In the genomic region with DNA sequence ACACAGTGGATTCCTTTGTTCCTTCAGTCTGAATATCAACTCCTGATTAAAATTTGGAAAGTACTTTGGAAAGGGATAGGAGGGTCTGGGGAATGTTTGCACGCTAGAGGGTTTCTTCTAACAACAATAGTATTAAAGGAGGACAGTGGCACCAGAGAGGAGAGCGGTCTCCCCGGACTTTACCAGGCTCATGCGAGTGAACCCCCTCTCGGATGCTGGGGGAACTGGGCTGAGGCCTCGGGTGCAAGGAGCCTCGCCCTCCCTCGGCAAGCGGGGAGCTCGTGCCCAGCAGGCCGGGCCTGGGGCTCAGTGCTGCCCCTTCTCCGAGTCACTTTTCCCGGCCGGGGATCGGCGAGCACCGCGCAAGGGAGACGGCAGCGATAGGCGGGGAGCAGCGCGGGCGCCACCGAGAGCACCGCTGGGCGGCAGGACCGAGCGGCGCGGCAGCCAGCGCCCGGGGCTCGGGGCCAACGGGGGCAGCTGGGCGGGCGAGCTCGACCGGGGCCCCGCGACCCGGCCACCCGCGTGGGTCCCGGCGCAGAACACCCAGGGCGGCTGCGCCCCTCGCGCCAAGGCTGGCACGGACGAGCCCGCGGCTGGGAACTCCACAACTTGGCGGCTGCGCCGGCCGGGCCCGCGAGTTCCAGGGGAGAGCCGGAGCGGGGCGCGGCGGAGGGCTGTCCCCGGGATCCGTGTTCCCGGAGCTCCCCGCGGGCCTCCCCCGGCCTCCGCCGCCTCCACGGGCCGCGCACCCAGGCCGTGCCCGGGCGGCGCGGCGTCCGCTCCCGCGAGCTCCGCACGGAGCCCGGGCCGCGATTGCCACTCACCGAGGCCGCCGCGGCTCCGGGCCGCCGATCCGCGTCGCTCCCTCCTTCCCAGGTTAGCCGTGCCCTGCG, we compare ENCODE assay signal across 8 mouse cellular contexts. TPM values are rescaled to one million over a fixed set of nuclear protein-coding genes. Genes with fewer than 3 reads are reported as not detected.
DNase-seq lines count a peak whose midpoint lies in the region; ATAC-seq and TF ChIP-seq lines count a peak whose summit lies in the region.

No protein-coding gene starts in this region.

- peak overlapping the region; percentile 67 for H3K4me3 ChIP-seq in embryonic facial prominence, embryonic 15.5 days (replicated peaks)
- peak overlapping the region; percentile 92 for H3K4me3 ChIP-seq in heart, embryonic 10.5 days
- peak overlapping the region; percentile 81 for H3K4me3 ChIP-seq in kidney, embryonic 14.5 days (ENCODE audit: low read length)
- peak overlapping the region; percentile 96 for H3K4me3 ChIP-seq in liver, embryonic 13.5 days (replicated peaks)
- peak overlapping the region; percentile 88 for H3K4me3 ChIP-seq in stomach, postnatal 0 days (ENCODE audit: low read depth, low read length)

- TF ChIP-seq CTCF in stomach, postnatal 0 days (IDR thresholded peaks at IDR 0.05; ENCODE audit: low read depth) = peak; percentile 55

- no peak for TF ChIP-seq EP300 in stomach, postnatal 0 days (optimal IDR thresholded peaks at IDR 0.05)

- H3K36me3 ChIP-seq in embryonic facial prominence, embryonic 15.5 days = no peaks in the 10 kb centered on the region
- H3K36me3 ChIP-seq in heart, embryonic 10.5 days = 0 out of 2 replicates have a peak, but pooled peaks cover under 1% of the 10 kb centered on the region
- no peaks in the 10 kb centered on the region for H3K36me3 ChIP-seq in kidney, embryonic 14.5 days (ENCODE audit: control insufficient read depth, insufficient read depth, low read length)
- peaks cover 11% of the 10 kb centered on the region for H3K36me3 ChIP-seq in liver, embryonic 13.5 days
- no peaks in the 10 kb centered on the region for H3K36me3 ChIP-seq in stomach, postnatal 0 days (ENCODE audit: control insufficient read depth, insufficient read depth, low read length)

- ATAC-seq in embryonic facial prominence, embryonic 15.5 days (ENCODE audit: insufficient number of reproducible peaks, low FRiP score, low TSS enrichment, low read depth) = peak; percentile 70
- peak; percentile 38 for ATAC-seq in kidney, embryonic 14.5 days (ENCODE audit: low FRiP score, low TSS enrichment)
- peak; percentile 64 for ATAC-seq in liver, embryonic 13.5 days (ENCODE audit: low read depth)
- peak; percentile 71 for ATAC-seq in stomach, postnatal 0 days (ENCODE audit: low FRiP score, low TSS enrichment)

- H3K27me3 ChIP-seq in embryonic facial prominence, embryonic 15.5 days = no peaks in the 10 kb centered on the region
- H3K27me3 ChIP-seq in heart, embryonic 10.5 days (ENCODE audit: insufficient read depth, poor library complexity, severe bottlenecking) = no peaks in the 10 kb centered on the region
- no peaks in the 10 kb centered on the region for H3K27me3 ChIP-seq in kidney, embryonic 14.5 days (ENCODE audit: control insufficient read depth, insufficient read depth, low read length)
- H3K27me3 ChIP-seq in liver, embryonic 13.5 days = no peaks in the 10 kb centered on the region
- no peaks in the 10 kb centered on the region for H3K27me3 ChIP-seq in stomach, postnatal 0 days (ENCODE audit: control insufficient read depth, insufficient read depth, low read length)

- H3K9me3 ChIP-seq in embryonic facial prominence, embryonic 15.5 days (replicated peaks) = no peaks in the 10 kb centered on the region
- H3K9me3 ChIP-seq in heart, embryonic 10.5 days = no peaks in the 10 kb centered on the region
- no peaks in the 10 kb centered on the region for H3K9me3 ChIP-seq in kidney, embryonic 14.5 days (ENCODE audit: control insufficient read depth, low read length)
- no peaks in the 10 kb centered on the region for H3K9me3 ChIP-seq in liver, embryonic 13.5 days (replicated peaks)
- no peaks in the 10 kb centered on the region for H3K9me3 ChIP-seq in stomach, postnatal 0 days (ENCODE audit: control insufficient read depth, low read length)

- peak overlapping the region; percentile 97 for H3K27ac ChIP-seq in embryonic facial prominence, embryonic 15.5 days (replicated peaks)
- H3K27ac ChIP-seq in heart, embryonic 10.5 days = peak overlapping the region; percentile 99
- peak overlapping the region; percentile 94 for H3K27ac ChIP-seq in kidney, embryonic 14.5 days (ENCODE audit: low read depth, low read length)
- peak overlapping the region; percentile 95 for H3K27ac ChIP-seq in liver, embryonic 13.5 days
- peak overlapping the region; percentile 99 for H3K27ac ChIP-seq in stomach, postnatal 0 days (replicated peaks)

- H3K9ac ChIP-seq in embryonic facial prominence, embryonic 15.5 days = peak overlapping the region; percentile 91
- H3K9ac ChIP-seq in kidney, embryonic 14.5 days (ENCODE audit: low read depth, low read length) = peak overlapping the region; percentile 95
- H3K9ac ChIP-seq in liver, embryonic 13.5 days = peak overlapping the region; percentile 100
- H3K9ac ChIP-seq in stomach, postnatal 0 days (ENCODE audit: low read length) = peak overlapping the region; percentile 98

- peak; percentile 67 to 68 for DNase-seq in B cell, adult 2 months
- peak; percentile 23 to 25 for DNase-seq in adrenal gland, postnatal 4 days (ENCODE audit: low spot score in 2 of 2)
- DNase-seq in heart, embryonic 10.5 days (ENCODE audit: low spot score) = peak; percentile 90
- peak; percentile 64 for DNase-seq in liver, embryonic 13.5 days
- DNase-seq in natural killer cell, adult 2 months (ENCODE audit: low spot score in 2 of 2) = peak; percentile 35 to 59
- DNase-seq in stomach, postnatal 0 days (ENCODE audit: low spot score) = peak; percentile 73

- H3K4me2 ChIP-seq in embryonic facial prominence, embryonic 15.5 days (replicated peaks) = peak overlapping the region; percentile 73
- H3K4me2 ChIP-seq in kidney, embryonic 14.5 days (replicated peaks; ENCODE audit: low read depth, low read length) = peak overlapping the region; percentile 57
- H3K4me2 ChIP-seq in liver, embryonic 13.5 days = peak overlapping the region; percentile 94
- H3K4me2 ChIP-seq in stomach, postnatal 0 days (replicated peaks; ENCODE audit: low read depth) = peak overlapping the region; percentile 62

- under 1% methylated on average over 89 of the region's 102 CpGs for WGBS in embryonic facial prominence, embryonic 15.5 days
- WGBS in heart, embryonic 10.5 days = under 1% methylated on average over 76 of the region's 102 CpGs
- under 1% methylated on average over 62 of the region's 102 CpGs for WGBS in kidney, embryonic 14.5 days
- WGBS in liver, embryonic 13.5 days (ENCODE audit: insufficient replicate concordance) = under 1% methylated on average over 99 of the region's 102 CpGs
- WGBS in stomach, postnatal 0 days = 0% methylated on average over 72 of the region's 102 CpGs

- H3K4me1 ChIP-seq in embryonic facial prominence, embryonic 15.5 days = peaks cover 16% of the 10 kb centered on the region
- H3K4me1 ChIP-seq in heart, embryonic 10.5 days = peaks cover 15% of the 10 kb centered on the region
- peaks cover 27% of the 10 kb centered on the region; the same call in 1 of the 2 replicates for H3K4me1 ChIP-seq in kidney, embryonic 14.5 days (ENCODE audit: control insufficient read depth, insufficient read depth, low read length)
- H3K4me1 ChIP-seq in liver, embryonic 13.5 days (replicated peaks) = peaks cover 49% of the 10 kb centered on the region
- peaks cover 10% of the 10 kb centered on the region; the same call in 1 of the 2 replicates for H3K4me1 ChIP-seq in stomach, postnatal 0 days (replicated peaks; ENCODE audit: control insufficient read depth, insufficient read depth)

RNA-seq across cellular contexts. Expression of a gene that starts 1.3 kb away (rescaled TPM):
- 10 to 100 TPM; 89.2 to 89.5 TPM for total RNA-seq in adrenal gland, postnatal 4 days (2021)
- 43.8 and 45.5 TPM in 2 replicates for polyA plus RNA-seq in embryonic facial prominence, embryonic 15.5 days (2015; fragmentation: Nextera tagmentation; extraction: Ambion mirVana)
- 22.3 and 31.2 TPM in 2 replicates for polyA plus RNA-seq in heart, embryonic 10.5 days (2016; fragmentation: Nextera tagmentation; extraction: Ambion mirVana)
- polyA plus RNA-seq in kidney, embryonic 14.5 days (2014; fragmentation: Nextera tagmentation; extraction: Ambion mirVana) = 36.9 and 56.8 TPM in 2 replicates
- polyA plus RNA-seq in liver, embryonic 13.5 days (2015; fragmentation: Nextera tagmentation; extraction: Ambion mirVana) = 20.2 and 20.4 TPM in 2 replicates
- 13.0 and 15.7 TPM in 2 replicates for polyA plus RNA-seq in stomach, postnatal 0 days (2015; fragmentation: Nextera tagmentation; extraction: Ambion mirVana)

Comparison
In these comparisons a context has a peak if more than half of its experiments do, and no peak if none do; other contexts are left out.
1. Peak in every context shown above with its lines: DNase-seq, ATAC-seq, H3K4me3 ChIP-seq and H3K27ac ChIP-seq.
2. DNase-seq: peak in every context shown above with its lines; median percentile 90 in heart, embryonic 10.5 days; 73 in stomach, postnatal 0 days; 68 in B cell, adult 2 months; 64 in liver, embryonic 13.5 days; 47 in natural killer cell, adult 2 months; 24 in adrenal gland, postnatal 4 days.